Mouse (Mus musculus) lung, adult 2 months (tissue): ENCODE measurements around the gene Thada.

ENCODE experiments used
- CTCF ChIP-seq: fragments of 200-500 bp; IDR thresholded peaks from 2 replicates; pipeline ENCODE4 v1.5.1; 2011; ENCODE audit warnings: mild to moderate bottlenecking, low read length, control low read depth; ENCODE audit not compliant: insufficient read depth
- POLR2A ChIP-seq: fragments of 200-500 bp; IDR thresholded peaks from 2 replicates; pipeline ENCODE4 v1.6.1; 2011; ENCODE audit warnings: low read depth, mild to moderate bottlenecking, control low read depth, low read length, borderline replicate concordance; ENCODE audit errors: extremely low read depth

DNA sequence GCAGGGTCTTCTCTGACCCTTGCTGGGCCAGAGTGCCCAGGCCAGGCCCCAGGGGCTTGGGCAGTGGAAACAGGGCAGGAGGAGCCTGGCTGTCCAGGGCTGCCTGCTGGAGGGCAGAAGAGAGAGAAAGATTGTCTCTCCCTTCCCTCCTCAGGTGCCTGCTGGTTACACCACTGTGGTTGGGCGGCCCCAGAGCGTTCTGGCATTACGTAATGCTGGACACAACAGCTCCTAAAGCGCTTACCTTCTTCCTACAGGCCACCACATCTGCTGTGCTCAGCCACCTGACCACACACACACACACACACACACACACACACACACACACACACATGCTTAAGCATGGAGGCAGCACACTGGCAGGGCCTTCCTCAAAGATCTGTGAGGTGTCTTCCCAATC is 298.6 kb downstream of the Thada start:
- TF ChIP-seq CTCF (no peak), POLR2A (no peak)
